Mouse (Mus musculus): ENCODE data around the gene Mfn2.
A peak's percentile ranks its signal among the peaks of the same experiment; 100 is the strongest.
"Not testable (repeated sequence)": the region's sequence is repeated elsewhere in the genome, so short reads cannot be mapped to it uniquely, and the experiment has no call there.

Mfn2 gene

GRCm38 (mm10) chr4:147868450-147869031 lies 36.0 kb downstream of the Mfn2 start, which contains the start of the genes Miip and Fv1:
Miip (minus strand) TSS chr4:147868816.
Fv1 (plus strand) TSS chr4:147868979.
- DNase-seq (ENCODE audit: low read depth, low spot score) = peak; percentile 99

GRCm38 (mm10) chr4:147867563-147868449 lies 36.7 kb downstream of the Mfn2 start:
- DNase-seq (ENCODE audit: low read depth, low spot score) = peak; percentile 47

- DNase-seq (ENCODE audit: low read depth, low spot score) = not testable (repeated sequence)
Measured at GRCm38 (mm10) chr4:147866793-147867192, 37.7 kb downstream of the Mfn2 start.

- DNase-seq (ENCODE audit: low read depth, low spot score) = no peak
Measured at GRCm38 (mm10) chr4:147866056-147866455, 38.4 kb downstream of the Mfn2 start.

- DNase-seq (ENCODE audit: low read depth, low spot score) = no peak
Measured at GRCm38 (mm10) chr4:147865651-147866050, 38.9 kb downstream of the Mfn2 start.

- no peak for DNase-seq (ENCODE audit: low read depth, low spot score)
Measured at GRCm38 (mm10) chr4:147862051-147862450, 42.5 kb downstream of the Mfn2 start.

- DNase-seq (ENCODE audit: low read depth, low spot score) = no peak
Measured at GRCm38 (mm10) chr4:147850776-147851175, 53.7 kb downstream of the Mfn2 start.

GRCm38 (mm10) chr4:147848584-147848991 lies 55.9 kb downstream of the Mfn2 start:
- DNase-seq (ENCODE audit: low read depth, low spot score) = no peak

- DNase-seq (ENCODE audit: low read depth, low spot score) = peak; percentile 98
Measured at GRCm38 (mm10) chr4:147847614-147848583, 56.6 kb downstream of the Mfn2 start, which contains the start of gene Zfp933. Zfp933 (minus strand) TSS chr4:147848366.

GRCm38 (mm10) chr4:147842871-147843270 lies 61.6 kb downstream of the Mfn2 start:
- DNase-seq (ENCODE audit: low read depth, low spot score) = no peak

- DNase-seq (ENCODE audit: low read depth, low spot score) = not testable (repeated sequence)
Measured at GRCm38 (mm10) chr4:147839282-147839681, 65.2 kb downstream of the Mfn2 start.

GRCm38 (mm10) chr4:147824389-147824788 lies 80.1 kb downstream of the Mfn2 start:
- DNase-seq (ENCODE audit: low read depth, low spot score) = no peak

Data from brain, adult 2 months (tissue).